Mouse (Mus musculus): Measurements from ENCODE around the gene Map6. TPM values are rescaled to one million over a fixed set of nuclear protein-coding genes. Genes with fewer than 3 reads are reported as not detected.
A peak's percentile ranks its signal among the peaks of the same experiment; 100 is the strongest.

Gene Map6
- total and polyA plus RNA-seq, 2 experiments from 2014 or later = 98.0 to 234 TPM

DNA sequence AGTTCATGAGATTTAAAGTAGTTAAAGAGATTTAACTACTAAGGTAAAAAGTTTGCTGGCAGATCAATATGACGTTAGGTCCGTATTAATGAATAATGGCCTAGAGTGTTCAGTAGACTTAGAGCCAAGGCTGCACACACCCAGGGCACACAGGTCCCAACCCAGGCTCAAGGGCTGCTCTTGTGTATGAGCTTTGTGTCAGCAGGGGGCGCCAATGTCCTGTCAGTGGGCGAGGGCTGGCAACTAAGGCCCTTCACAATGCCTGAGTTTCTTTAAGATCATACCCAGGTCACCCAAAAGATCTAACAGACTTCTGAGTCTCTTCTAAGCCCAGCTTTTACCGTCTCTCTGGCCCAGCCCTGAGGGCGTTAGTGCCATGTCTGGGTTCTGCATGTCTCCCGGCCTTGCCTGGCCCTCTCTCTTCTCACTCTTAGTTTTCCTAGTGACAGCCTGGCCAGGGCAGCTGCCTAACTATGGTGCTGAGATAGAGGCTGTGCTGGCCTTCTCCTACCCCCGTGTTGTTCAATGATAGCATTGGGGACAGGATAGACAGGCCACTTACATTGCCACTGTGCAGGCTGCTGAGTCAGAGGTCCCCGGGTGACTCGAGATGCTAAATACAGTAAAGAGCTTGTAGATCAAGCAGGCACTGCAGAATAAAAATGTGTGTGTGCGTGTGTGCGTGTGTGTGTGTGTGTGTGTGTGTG is 65.7 kb downstream of the Map6 start:
- no peak overlapping the region for H3K4me2 ChIP-seq (ENCODE audit: low read depth)
- WGBS = 43% methylated on average over 12 of the region's 12 CpGs
- no peaks in the 10 kb centered on the region for H3K27me3 ChIP-seq (ENCODE audit: insufficient read depth, low read length)
- no peaks in the 10 kb centered on the region for H3K4me1 ChIP-seq (ENCODE audit: insufficient read depth)
- DNase-seq (peak; percentile 66), ATAC-seq (peak; percentile 60; the same call in 1 of the 2 replicates)
- no peak overlapping the region for H3K9ac ChIP-seq
- no peak overlapping the region for H3K4me3 ChIP-seq (ENCODE audit: low read depth, low read length)
- no peaks in the 10 kb centered on the region for H3K9me3 ChIP-seq (ENCODE audit: low read length)
- H3K27ac ChIP-seq (ENCODE audit: low read depth, low read length) = no peak overlapping the region
- H3K36me3 ChIP-seq (ENCODE audit: insufficient read depth) = peaks cover 21% of the 10 kb centered on the region
- peak; percentile 81 for TF ChIP-seq CTCF (IDR thresholded peaks at IDR 0.05; ENCODE audit: low read depth)

DNA sequence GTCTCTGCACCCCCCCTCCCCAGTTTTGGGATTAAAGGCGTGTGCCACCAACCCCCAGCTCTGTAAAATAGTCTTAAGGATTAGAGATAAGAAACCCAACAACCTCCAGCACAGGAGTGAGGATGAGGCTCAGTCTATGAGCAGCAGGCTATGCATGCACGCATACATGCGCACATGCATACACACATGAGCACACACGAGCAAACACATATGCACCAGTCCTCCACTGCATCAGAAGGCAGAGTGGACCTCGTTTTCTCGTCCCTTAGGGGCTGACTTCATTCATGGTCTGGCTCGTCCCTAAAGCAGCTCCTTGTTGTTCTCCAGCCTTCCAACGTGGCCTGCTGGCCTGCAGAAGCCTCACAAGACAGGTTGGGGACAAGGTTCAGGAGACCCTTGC is 73.5 kb downstream of the Map6 start:
- DNase-seq (no peak), ATAC-seq (no peak)
- TF ChIP-seq CTCF (IDR thresholded peaks at IDR 0.05; ENCODE audit: low read depth) = no peak
- H3K4me3 ChIP-seq (ENCODE audit: low read depth, low read length) = no peak overlapping the region
- H3K27me3 ChIP-seq (ENCODE audit: insufficient read depth, low read length) = no peaks in the 10 kb centered on the region
- peaks cover 20% of the 10 kb centered on the region for H3K36me3 ChIP-seq (ENCODE audit: insufficient read depth)
- H3K4me1 ChIP-seq (ENCODE audit: insufficient read depth) = no peaks in the 10 kb centered on the region
- no peak overlapping the region for H3K9ac ChIP-seq
- H3K9me3 ChIP-seq (ENCODE audit: low read length) = no peaks in the 10 kb centered on the region
- H3K4me2 ChIP-seq (ENCODE audit: low read depth) = no peak overlapping the region
- 84% methylated on average over 8 of the region's 8 CpGs for WGBS
- H3K27ac ChIP-seq (ENCODE audit: low read depth, low read length) = no peak overlapping the region

DNA sequence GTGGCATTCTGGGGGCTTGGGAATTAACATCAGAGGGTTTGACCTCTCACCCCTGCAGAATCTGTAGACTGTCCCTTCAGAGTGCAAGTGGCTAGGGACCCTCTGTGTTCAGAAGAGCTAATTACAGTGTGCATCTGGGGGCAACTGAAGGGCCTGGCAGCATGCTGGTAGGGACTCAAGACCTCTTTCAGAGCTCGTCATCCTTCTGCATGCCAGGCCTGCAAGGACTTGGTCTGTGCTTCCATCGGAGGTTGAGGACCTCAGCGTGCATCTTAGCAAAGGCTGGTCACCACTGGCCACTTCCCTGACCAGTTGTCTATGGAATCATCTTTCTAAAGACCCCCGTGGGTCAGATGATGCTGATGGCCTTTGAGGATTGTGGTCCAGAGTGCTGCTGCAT is 76.3 kb downstream of the Map6 start:
- Histone ChIP-seq H3K9ac (no peak overlapping the region), H3K4me2 (ENCODE audit: low read depth) (no peak overlapping the region), H3K9me3 (ENCODE audit: low read length) (no peaks in the 10 kb centered on the region), H3K27me3 (ENCODE audit: insufficient read depth, low read length) (no peaks in the 10 kb centered on the region), H3K27ac (ENCODE audit: low read depth, low read length) (no peak overlapping the region), H3K4me1 (ENCODE audit: insufficient read depth) (no peaks in the 10 kb centered on the region), H3K36me3 (ENCODE audit: insufficient read depth) (peaks cover 9% of the 10 kb centered on the region; the same call in 1 of the 2 replicates), H3K4me3 (ENCODE audit: low read depth, low read length) (no peak overlapping the region)
- 88% methylated on average over 4 of the region's 4 CpGs for WGBS
- no peak for TF ChIP-seq CTCF (IDR thresholded peaks at IDR 0.05; ENCODE audit: low read depth)
- DNase-seq = no peak
- no peak for ATAC-seq

DNA sequence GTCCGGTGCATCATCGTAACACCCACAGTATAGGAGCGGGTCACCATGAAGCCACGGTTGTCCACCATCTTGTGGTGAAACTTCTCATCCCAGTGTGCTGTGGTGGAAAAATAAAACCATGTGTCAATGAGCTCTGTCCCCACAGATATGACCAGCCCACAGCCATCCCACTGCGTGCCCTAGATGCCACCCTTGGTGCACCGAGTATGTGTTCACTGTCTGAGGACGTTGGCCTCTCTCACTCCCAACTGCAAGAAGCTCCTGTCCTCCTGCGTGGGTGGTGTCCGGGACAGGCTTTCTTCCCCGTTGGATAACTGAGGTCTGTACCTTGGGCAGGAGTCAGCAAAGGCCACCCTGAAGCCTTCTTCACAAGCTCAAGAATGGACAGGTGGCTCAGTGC is 80.0 kb downstream of the Map6 start:
- no peak for ATAC-seq
- H3K27ac ChIP-seq (ENCODE audit: low read depth, low read length) = no peak overlapping the region
- no peak overlapping the region for H3K9ac ChIP-seq
- 97% methylated on average over 10 of the region's 10 CpGs for WGBS
- DNase-seq = no peak
- no peaks in the 10 kb centered on the region for H3K27me3 ChIP-seq (ENCODE audit: insufficient read depth, low read length)
- H3K36me3 ChIP-seq (ENCODE audit: insufficient read depth) = peaks cover 9% of the 10 kb centered on the region; the same call in 1 of the 2 replicates
- no peak overlapping the region for H3K4me3 ChIP-seq (ENCODE audit: low read depth, low read length)
- H3K9me3 ChIP-seq (ENCODE audit: low read length) = no peaks in the 10 kb centered on the region
- peaks cover 13% of the 10 kb centered on the region; the same call in 1 of the 2 replicates for H3K4me1 ChIP-seq (ENCODE audit: insufficient read depth)
- no peak overlapping the region for H3K4me2 ChIP-seq (ENCODE audit: low read depth)
- no peak for TF ChIP-seq CTCF (IDR thresholded peaks at IDR 0.05; ENCODE audit: low read depth)

DNA sequence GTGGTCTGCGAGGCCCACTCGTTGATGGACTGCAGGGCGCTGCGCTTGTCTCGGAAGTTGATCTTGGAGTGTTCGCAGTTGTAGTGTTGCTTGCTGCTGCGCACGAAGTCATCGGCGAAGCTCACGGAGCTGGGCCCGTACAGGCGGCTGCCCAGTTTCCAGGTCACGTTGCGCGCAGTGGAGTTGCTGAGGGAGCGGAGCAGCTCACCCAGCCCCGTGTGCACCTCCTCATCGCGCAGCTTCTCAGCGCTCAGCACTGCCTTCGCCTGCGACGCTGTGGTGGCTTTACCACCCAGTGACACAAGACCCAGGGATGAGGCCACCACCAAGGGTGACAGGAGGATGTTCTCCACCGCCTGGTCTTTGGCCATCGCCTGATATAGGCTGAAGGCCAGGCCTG is 81.6 kb downstream of the Map6 start:
- no peak overlapping the region for H3K4me3 ChIP-seq (ENCODE audit: low read depth, low read length)
- H3K27ac ChIP-seq (ENCODE audit: low read depth, low read length) = no peak overlapping the region
- ATAC-seq = no peak
- peaks cover 13% of the 10 kb centered on the region; the same call in 1 of the 2 replicates for H3K4me1 ChIP-seq (ENCODE audit: insufficient read depth)
- no peak overlapping the region for H3K4me2 ChIP-seq (ENCODE audit: low read depth)
- TF ChIP-seq CTCF (IDR thresholded peaks at IDR 0.05; ENCODE audit: low read depth) = no peak
- H3K9me3 ChIP-seq (ENCODE audit: low read length) = no peaks in the 10 kb centered on the region
- DNase-seq = no peak
- 93% methylated on average over 26 of the region's 26 CpGs for WGBS
- H3K27me3 ChIP-seq (ENCODE audit: insufficient read depth, low read length) = no peaks in the 10 kb centered on the region
- no peak overlapping the region for H3K9ac ChIP-seq
- peaks cover 6% of the 10 kb centered on the region; the same call in 1 of the 2 replicates for H3K36me3 ChIP-seq (ENCODE audit: insufficient read depth)

DNA sequence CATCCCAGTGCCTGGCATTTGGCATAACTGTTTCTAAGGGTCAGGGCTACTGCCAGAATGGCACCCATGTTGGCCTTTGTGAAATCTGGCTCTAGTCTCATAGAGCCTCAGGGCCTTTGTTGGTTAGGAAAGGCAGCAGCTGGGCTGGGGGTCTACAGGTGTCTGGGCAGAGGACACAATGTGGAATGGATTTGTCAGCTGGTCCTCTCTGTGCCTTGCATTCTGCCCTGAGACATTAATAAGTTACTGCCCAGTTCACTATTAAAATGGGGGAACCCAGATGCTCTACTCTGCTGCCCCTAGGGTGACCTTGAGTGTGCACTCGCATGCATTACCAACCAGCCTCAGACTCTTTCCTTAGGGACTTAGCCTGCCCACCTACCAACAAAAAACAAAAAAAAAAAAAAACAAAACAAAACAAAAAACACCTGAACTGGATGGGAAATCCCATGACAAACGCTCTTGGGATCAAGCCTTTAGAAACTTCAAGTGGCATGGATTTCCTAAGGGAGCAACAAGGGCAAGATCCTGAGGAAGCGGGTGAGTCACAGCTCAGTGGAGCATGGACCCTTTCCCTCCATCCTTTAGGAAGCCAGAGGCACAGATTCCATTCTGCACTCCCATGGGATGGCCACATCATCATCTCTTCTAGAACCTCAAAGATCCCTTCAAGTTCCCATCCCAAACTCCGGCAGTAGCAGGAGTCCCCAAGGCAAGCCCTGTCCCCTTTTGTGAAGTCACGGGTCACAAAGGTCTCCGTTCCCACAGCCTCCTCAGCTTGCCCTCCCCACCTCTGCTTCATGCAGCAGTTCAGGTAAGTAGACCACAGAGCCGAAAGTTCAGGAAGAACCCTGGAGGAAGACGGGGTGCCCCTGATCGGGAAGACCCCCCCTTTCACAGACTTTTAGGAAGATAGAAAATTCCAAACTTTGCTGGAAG is 82.8 kb downstream of the Map6 start:
- no peak for TF ChIP-seq CTCF (IDR thresholded peaks at IDR 0.05; ENCODE audit: low read depth)
- Histone ChIP-seq H3K4me1 (ENCODE audit: insufficient read depth) (peaks cover 14% of the 10 kb centered on the region), H3K9me3 (ENCODE audit: low read length) (no peaks in the 10 kb centered on the region), H3K4me2 (ENCODE audit: low read depth) (peak overlapping the region; percentile 24), H3K27me3 (ENCODE audit: insufficient read depth, low read length) (no peaks in the 10 kb centered on the region), H3K9ac (no peak overlapping the region), H3K4me3 (ENCODE audit: low read depth, low read length) (no peak overlapping the region), H3K27ac (ENCODE audit: low read depth, low read length) (no peak overlapping the region), H3K36me3 (ENCODE audit: insufficient read depth) (peaks cover 5% of the 10 kb centered on the region; the same call in 1 of the 2 replicates)
- 81% methylated on average over 9 of the region's 9 CpGs for WGBS
- no peak for ATAC-seq
- no peak for DNase-seq

Measured in forebrain, postnatal 0 days (tissue).